Mouse (Mus musculus): ENCODE results near the gene Arhgef25.
"Not testable (repeated sequence)": the region's sequence is repeated elsewhere in the genome, so short reads cannot be mapped to it uniquely, and the experiment has no call there.

Arhgef25 gene

DNA sequence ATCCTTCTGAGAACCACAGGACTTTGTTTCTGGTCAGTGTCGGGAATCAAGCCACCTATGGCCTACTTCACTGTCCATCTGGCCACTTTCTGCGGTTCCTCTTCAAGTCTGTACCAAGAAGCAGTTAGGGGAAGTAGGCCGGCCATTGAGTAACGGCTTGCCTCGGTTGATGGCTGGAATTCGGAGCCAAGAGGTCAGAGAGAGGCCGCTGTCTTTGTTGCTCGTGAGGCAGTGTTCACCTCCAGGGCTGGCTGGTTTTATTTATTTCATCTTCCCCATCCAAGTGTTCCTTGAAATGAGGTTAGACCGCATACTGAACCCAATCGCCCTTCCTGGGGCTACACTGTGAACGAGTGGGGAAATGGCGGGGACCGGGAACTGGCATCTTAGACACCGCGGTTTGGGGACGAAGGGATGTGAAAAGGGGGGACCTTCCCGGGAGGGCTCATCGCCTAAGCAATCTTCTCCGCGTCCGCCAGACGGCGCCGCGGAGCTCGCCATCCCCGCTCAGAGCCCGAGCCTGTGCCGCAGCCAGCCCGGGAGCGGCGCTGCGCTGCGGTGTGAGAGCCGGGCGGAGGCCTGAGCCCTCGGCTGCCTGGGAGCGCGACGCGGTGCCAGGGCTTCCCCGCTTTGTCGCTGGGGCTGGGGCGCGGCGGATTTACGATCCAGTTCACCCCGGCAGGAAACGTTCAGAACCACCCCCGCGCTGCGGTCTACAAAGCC is 25.1 kb downstream of the Arhgef25 start, which contains the start of gene B4galnt1:
Gene B4galnt1 (plus strand): TSS at position 595 of the 723 bp plus-strand sequence.
- peak; percentile 79 for DNase-seq

DNA sequence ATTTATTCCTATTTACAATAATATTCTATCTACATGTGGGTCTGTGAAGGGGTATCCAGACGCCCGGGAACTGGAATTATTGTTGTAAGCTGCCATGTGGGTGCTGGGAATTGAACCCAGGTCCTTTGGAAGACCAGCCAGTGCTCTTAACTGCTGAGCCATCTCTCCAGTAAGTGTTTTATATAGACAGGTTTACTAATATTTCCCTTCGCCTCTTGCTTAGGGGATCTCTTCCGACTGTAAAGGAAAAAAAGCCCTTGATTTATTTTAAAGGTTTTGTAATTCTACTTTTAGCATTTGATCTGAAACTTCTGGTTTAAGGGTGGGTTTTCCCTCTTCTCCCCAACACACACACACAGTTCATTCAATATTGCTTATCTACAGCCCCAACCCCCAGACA is 25.7 kb downstream of the Arhgef25 start:
- DNase-seq: no peak

DNA sequence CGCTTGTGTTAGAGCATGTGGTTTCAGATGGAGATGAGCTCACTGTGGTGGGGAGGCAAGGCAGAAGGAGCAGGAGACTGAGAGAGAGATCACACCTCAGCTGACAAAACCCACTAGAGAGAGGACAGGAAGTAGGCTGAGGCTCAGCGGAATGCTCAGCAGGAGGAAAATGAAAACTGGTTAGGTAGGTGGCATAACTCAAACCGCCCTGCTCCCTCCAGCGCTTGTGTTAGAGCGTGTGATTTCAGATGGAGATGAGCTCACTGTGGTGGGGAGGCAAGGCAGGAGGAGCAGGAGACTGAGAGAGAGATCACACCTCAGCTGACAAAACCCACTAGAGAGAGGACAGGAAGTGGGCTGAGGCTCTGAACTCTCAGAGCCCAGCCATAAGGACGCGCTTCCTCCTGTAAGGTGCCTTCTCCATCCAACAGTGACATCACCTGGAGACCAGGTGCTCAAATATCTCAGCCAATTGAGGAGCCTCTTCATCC is 27.1 kb downstream of the Arhgef25 start:
- not testable (repeated sequence) for DNase-seq

DNA sequence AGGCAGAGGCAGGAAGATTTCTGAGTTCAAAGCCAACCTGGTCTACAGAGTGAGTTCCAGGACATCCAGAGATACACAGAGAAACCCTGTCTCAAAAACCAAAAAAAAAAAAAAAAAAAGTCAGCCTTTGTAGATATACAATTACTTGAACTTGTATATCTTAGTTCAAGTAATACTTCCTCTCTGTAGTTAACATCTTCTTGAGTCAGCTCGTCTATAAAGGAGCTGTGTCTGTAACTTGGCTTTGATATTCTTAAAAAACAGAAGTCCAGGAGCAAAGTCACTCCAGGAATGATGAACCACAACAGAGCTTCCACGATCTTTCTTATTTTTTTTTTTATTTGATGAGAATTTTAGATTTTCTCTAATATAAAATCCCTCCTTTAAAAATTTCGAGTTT is 29.2 kb downstream of the Arhgef25 start:
- no peak for DNase-seq

DNA sequence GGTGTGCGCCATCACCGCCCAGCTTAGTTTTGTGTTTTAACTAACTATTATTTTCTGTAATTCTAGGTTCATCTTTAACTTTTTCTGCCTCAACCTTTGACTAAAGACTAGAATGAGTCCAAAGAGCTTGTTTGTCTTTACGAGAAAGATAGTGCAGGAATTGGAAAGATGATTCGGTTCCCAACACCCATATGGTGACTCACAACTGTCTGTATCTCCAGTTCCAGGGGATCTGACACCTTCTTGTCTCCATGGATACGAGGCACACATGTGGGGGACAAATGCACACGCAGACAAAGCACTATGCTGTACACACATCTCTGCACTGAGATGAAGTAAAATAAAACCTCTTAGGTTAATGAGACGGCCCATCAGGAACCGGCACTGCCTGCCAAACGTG is 29.8 kb downstream of the Arhgef25 start:
- DNase-seq: no peak

DNA sequence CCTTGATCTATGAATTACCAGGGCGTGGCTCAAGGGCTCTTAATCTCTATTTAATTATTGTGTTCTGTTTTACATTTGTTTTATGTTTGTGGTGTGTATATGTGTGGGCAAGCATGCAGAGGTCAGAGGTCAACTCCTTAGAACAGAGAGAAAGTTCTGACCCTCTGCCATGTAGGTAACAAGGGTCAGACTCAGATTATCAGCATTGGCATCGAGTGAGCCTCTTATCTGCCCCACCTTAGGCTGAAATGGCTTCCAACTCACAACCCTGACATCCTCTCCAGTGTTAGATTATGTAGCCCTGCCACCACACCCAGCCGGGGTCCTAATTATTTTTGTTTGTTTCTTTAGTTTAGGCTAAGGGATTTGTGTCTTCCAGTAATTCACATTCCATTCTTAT is 31.4 kb downstream of the Arhgef25 start:
- no peak for DNase-seq

DNA sequence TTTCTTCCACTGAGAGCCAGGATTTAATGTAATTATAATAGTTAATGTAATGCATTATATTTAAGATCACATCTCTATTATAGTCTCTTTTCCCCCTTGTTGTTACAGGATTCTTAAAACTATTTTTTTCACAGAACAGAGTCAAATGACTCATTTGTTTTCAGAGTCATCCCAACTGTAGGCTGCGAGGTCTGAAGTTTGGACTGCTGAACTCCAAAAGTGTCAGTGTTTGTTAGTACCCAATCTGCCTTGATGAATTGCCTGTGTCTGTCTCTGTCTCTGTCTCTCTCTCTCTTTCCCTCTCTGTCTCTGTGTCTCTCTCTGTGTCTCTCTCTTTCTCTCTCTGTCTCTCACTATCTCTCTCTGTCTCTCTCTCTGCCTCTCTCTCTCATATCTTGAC is 33.4 kb downstream of the Arhgef25 start:
- DNase-seq: no peak

DNA sequence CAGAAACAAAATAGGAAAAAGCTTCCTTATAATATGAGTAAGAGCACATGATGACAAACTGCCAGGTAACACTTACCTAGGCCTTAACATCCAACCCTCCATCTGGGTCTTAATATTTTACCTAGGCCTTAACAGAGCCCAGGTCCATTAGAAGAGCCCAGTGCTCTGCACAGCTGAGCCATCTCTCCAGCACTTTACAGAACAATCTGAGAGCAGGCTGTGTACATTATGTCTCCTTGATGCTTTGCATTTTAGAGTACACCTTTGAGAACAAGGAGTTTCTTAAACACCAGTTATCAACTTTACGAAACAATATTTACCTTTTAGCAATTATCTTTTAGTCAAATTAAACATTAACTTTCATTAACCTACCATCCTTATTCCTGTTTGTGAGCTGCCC is 33.8 kb downstream of the Arhgef25 start:
- DNase-seq: no peak

DNA sequence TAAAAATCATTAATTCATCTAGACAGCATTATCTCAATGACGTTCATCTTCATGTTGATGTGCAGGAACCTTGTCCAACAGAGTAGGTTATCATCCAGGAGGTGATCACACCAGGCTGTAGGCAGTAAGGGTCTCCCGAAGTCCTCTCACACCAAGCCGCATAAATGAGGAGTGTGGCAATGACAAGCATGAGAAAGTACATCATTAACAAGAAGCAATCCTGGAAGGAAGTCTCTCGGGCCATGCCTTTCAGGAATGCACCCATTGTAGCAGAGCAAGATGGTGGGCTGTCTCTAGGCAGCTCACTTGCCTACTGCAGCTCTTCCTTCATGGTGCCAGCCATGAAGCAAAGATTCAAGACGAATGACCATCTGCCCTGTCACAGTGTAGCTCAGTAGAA is 35.2 kb downstream of the Arhgef25 start:
- DNase-seq: no peak

DNA sequence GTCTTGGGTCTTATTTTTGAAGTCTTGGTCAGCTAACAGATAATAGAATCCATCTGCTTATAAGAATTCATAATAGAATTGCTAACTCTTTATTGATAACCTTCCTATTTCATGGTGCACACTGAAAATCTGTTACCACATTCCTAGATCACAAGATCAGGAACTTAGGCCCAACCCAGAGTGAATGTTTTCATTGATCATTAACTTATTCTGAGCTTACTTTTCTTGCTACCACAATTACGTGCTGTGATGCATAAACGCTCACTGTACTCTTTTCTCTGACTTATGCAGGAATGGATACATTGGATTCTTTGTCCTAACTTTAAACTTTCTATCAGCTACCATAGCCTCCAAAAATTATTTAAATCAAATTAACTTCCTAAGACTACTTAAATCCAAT is 35.6 kb downstream of the Arhgef25 start:
- DNase-seq: peak; percentile 22

DNA sequence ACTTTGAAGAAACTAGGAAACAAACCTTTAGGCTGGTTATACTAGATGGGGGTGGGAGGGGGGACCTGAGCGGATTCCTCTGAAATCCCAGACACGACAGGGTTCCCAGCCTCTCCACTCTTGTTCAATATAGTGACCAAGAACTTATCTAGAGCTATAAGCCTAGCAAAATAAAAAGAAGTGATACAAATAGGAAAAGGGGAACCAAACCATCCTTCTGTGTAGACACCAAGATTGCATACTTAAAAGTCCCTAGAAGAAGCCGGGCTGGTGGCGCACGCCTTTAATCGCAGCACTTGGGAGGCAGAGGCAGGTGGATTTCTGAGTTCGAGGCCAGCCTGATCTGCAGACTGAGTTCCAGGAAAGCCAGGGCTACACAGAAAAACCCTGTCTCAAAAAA is 36.6 kb downstream of the Arhgef25 start:
- DNase-seq: no peak

DNA sequence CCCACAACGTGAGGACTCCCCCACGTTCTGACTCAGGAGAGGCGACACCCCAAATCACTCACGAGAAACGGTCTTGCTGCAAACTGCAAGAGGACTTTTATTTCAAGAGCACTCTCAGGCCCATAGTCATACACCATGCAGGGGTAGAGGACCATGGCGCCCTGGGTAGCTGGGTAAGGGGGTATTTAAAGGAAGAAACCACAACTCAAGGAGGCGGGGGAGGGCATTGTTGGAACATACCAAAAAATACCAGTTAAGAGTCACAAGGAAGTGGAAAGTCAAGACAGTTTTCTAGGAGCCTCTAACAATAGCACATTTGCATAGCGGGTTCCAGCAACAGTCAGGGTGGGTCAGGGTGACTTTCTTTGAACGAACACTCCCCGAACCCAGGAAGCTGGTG is 37.3 kb downstream of the Arhgef25 start:
- DNase-seq: not testable (repeated sequence)

DNA sequence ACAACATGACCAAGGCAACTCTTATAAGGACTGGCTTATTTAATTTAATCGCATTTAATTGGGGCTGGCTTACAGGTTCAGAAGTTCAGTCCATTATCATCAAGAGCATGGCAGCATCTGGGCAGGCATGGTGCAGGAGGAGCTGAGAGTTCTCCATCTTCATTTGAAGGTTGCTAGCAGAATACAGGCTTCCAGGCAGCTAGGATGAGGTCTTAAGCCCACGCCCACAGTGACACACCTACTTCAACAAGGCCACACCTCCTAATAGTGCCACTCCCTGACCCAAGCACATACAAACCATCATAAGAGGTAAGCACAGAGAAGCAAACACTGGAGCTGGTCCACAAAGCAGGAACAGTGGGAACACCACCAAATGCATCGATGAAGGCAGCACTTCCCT is 38.6 kb downstream of the Arhgef25 start:
- not testable (repeated sequence) for DNase-seq

DNA sequence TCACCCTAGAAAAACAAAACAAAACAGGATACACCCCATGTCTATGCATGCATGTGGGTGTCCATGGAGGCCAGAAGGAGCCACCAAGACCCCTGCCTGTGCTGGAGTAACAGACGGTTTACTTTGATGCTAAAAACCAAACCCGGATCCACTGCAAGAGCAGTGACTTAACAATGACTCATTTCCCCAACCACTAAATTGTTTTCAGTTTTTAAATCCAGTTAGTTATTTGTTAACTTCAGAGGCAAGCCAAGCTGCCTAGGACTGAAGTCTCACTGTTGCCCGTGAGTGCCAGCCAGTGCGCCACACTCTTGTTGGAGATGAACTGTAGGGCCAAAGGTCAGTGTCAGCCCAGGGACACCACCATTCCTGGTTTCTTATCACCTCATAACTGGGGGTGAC is 39.4 kb downstream of the Arhgef25 start:
- peak; percentile 70 for DNase-seq

DNA sequence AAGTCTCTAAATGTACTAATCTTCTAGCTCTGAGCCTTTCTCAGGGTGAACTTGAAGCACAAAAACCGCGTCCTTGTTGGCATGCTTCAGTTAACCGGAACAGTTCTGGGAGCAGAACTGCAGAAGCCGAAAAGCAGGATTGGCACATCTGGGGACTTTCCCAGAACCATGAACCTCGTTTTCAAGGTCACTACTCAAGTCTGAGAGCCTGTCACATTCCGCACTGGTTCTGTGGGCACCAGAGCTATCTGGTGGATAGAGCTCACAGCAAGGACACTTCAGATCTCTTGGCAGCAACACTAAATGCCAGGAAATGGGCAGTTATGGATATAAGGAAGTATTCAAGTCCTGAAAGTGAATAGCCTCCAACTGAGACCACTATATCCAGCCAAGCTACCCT is 42.7 kb downstream of the Arhgef25 start:
- peak; percentile 32 for DNase-seq

DNA sequence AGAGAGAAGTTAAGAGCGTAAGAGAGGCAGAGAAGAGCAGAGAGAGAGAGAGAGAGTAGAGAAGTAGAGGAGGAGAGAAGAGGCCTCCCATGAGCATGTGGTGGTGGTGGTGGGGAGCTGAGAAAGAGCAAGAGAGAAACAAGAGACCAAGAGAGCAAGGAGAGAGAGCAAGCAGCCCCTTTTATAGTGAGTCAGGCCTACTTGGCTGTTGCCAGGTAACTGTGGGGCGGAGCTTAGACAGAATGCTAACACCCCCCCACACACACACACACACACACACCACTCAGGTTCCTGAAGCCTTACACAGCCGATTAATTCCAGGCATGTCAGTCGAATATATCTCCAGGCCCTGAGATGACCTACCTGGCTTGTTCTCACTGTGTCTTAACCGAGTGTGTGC is 44.6 kb downstream of the Arhgef25 start:
- DNase-seq: no peak

DNA sequence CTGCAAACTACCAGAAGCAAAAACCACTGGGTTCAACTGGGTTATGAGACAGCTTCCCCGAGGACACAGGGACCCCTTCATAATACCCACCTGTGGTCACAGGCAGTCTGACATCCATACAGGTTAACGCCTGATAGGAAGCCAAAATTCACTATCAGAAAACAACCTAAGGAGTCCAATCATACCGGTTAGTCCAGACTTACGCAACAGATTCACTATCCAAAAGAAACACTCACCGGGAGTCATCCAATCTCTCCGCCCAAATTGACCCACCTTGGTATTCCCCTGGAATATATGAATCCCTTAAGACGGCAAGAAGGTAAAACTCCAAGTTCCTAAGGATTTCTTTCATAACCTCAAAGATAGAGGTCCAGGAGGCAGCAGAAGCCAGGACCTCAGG is 45.3 kb downstream of the Arhgef25 start:
- DNase-seq: no peak

DNA sequence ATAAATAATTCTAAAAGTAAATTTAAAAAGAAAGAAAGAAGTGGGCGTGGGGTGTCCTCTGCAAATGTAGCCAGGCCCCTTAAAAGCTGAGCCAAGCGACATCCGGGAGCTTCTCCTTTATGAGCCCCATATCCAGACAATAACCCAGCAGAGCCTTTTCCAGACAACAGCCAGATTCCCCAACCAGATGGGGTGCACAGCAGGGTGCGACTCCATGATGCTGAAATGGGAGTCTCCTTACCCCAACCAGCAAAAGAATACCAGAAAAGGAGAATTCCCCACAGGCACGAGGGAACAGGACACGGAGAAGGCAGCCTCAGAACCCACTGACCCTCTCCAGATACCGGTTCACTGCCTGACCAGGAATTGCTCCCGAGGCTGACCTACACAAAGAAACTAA is 46.7 kb downstream of the Arhgef25 start:
- no peak for DNase-seq

DNA sequence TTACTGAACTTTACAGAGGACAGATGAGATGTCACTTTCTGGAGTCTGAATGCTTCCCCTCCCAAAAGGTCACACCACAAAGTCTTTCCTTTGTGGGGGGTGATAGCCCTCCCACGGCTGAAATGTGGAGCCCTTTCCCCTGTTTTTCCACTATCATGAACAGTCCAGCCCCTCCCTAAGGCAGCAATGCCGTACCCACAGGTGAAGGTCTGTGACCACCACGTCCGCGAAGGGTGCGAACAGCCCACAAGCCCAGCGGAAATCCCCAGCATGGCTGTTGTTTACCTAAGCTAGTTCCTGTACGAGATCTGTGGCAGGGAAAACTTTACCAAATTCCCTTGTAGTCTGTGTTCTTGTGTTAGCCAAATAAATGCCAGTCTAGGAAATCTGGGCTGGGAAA is 48.4 kb downstream of the Arhgef25 start:
- DNase-seq: no peak

DNA sequence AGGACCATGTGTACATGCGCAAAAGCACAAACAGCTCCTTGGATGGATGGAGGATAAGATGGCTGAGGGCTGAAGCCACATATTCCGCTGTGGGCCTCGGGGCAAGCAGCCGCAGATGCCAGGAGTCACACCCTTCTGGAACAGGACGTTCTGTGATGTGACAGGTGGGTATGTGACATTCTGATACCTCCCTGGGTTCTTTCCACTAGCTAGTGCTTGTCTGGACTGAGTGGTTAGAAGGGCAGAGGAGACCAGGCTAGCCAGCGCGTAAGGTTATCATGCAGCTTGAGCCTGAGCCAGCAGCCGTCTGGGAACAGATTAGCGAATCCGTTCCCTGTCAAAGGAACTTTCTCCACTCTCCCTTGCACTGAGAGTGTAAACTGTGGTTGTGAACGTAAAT is 48.9 kb downstream of the Arhgef25 start:
- DNase-seq: no peak

DNA sequence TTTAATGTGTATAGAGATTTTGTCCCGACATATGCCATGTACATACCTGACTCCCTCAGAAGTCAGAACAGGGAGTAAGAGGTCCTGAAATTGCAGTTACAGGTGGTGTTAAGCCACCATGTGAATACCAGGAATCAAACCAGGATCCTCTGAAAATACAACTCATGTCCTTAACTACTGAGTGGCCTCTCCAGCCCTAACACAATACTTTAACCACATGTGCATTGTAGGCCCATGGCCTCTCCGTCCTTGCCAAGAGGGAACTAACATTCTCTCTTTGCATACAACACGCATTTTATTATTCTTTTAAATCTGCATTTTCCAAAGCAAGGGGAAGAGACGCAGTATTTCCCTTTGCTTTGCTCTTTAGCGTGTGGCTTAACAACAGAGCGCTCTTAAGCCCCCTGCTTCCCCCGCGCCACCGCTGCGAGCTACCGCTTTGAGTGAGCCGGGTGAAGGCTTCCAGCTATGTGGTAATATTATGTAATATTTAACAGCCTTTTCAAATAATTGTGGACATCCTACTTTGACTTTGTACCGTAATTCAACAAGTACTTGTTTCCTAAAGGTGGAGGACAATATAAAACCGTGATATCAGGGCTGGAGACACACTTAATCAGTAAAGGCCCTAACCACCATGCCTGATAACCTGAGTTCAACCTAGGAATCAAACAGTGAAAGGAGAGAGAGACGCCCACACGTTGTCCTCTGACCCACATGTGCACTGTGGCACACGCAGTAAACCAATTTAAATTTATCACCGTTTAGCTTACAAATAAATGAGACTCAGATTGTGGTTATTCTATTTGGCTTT is 51.3 kb downstream of the Arhgef25 start:
- peak; percentile 21 for DNase-seq

DNA sequence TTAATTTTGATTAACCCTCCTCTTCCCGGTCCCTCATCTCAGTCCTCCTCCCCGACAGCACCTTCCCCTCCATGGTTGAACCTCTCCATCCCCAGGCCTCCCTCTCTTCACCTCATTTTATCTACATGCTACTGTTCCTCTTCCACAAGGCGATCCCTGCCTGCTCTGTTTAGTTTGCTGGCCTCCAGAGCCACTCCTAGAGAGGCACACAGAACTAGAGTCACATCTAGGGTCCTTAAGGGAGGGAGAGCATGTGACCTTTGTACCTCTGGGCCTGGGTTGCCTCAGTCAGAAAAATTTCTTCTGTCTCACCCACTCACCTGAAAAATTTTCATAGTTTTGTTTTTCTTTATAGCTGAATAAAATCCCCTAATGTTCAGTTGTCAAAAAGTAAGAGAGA is 52.0 kb downstream of the Arhgef25 start:
- DNase-seq: no peak

DNA sequence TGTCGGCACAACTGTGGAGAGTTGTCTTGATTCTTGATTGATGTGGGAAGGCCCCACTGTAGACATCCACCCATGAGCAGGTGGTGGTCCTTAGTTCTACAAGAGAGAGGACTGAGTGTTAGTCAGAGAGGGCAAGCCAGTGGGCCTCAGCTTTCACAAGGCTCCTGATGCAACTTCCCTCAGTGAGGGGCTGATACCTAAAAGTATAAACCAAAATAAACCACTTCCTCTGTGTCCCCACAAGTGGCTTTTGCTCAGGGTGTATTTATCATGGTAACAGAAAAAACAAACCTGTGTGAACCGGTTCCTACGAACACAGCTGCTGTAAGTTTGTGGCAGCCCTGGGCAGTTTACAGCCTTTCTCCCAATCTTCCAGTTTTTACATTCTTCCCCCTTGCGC is 53.4 kb downstream of the Arhgef25 start:
- no peak for DNase-seq

DNA sequence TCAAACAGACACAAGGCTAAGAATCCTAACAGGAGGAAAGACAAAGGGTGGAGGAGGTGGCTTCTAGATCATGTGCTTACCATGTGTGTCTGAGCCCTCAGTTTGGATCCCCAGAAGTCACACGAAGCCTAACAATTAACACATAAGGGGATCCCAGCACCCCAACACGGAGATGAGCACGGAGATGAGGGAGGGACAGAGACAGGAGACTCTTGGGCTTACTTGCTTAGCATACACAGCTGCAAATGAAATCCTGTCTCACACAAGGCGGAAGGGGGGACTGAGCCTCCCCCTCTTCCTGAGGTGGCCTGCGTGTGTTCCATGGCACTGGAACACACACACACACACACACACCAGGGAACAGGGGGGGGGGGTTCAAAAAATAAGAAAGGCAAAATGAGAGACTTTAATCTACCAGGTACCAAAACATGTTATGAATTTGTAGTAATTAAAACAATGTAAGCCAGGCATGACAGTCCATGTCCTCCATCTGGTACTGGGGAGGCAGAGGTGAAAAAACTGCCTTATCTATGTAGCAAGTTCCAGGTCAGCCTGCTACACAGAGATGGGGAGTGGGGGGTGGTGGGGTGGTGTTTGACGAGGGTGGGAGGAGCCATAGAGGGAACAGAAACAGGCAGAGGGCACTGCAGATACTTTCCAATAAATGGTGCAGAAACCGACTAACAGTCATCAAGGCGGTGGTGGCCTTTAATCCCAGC is 54.6 kb downstream of the Arhgef25 start:
- DNase-seq: no peak
